Mouse (Mus musculus) MEL (cell line): ENCODE results near the gene P2ry6. TPM values are rescaled to one million over a fixed set of nuclear protein-coding genes. Genes with fewer than 3 reads are reported as not detected.

Experiments
- DNase-seq: peaks from one replicate; pipeline ENCODE4 v3.0.0; 2011; ENCODE audit warnings: low read depth, low spot score
- H3K27ac ChIP-seq: 2 replicates; pipeline ENCODE4 v1.5.1; 2012; ENCODE audit warnings: low read depth, mild to moderate bottlenecking, control low read depth, low read length, moderate library complexity; ENCODE audit not compliant: control insufficient read depth
- H3K27me3 ChIP-seq, 2 experiments: fragments of 150-350 bp in 1 of 2; sonication (generic) in 1 of 2; 2 replicates each; pipeline ENCODE4 v1.6.1; 2012; ENCODE audit warnings: low read length in 2 of 2, mild to moderate bottlenecking in 2 of 2, improper control_type of control experiment in 1 of 2, moderate library complexity in 1 of 2; ENCODE audit not compliant: insufficient read depth in 2 of 2, control insufficient read depth in 1 of 2
- H3K36me3 ChIP-seq, 2 experiments: 2 replicates each; pipeline ENCODE4 v1.6.1; 2012 to 2014; ENCODE audit warnings: low read length in 2 of 2, improper control_type of control experiment in 1 of 2, inconsistent platforms in 1 of 2, mild to moderate bottlenecking in 1 of 2; ENCODE audit not compliant: insufficient read depth in 2 of 2, control insufficient read depth in 1 of 2
- H3K4me1 ChIP-seq, 2 experiments: fragments of 150-350 bp in 1 of 2; sonication (generic) in 1 of 2; 2 replicates each; pipeline ENCODE4 v1.6.1; 2012; ENCODE audit warnings: low read length in 2 of 2, improper control_type of control experiment in 1 of 2, mild to moderate bottlenecking in 1 of 2; ENCODE audit not compliant: insufficient read depth in 2 of 2, control insufficient read depth in 1 of 2
- H3K4me3 ChIP-seq, 2 experiments: fragments of 150-350 bp in 1 of 2; sonication (generic) in 1 of 2; 2 replicates each; pipeline ENCODE4 v1.5.1; 2012; ENCODE audit warnings: low read depth in 2 of 2, low read length in 2 of 2, mild to moderate bottlenecking in 2 of 2, moderate library complexity in 2 of 2, control low read depth in 1 of 2, improper control_type of control experiment in 1 of 2; ENCODE audit not compliant: control insufficient read depth in 1 of 2, insufficient read depth in 1 of 2
- H3K79me2 ChIP-seq: 2 replicates; pipeline ENCODE4 v1.6.1; 2012; ENCODE audit warnings: mild to moderate bottlenecking, low read length, moderate library complexity; ENCODE audit not compliant: control insufficient read depth, poor library complexity, insufficient read depth
- H3K9ac ChIP-seq: 2 replicates; pipeline ENCODE4 v1.6.1; 2012; ENCODE audit warnings: low read depth, mild to moderate bottlenecking, control low read depth, low read length, moderate library complexity; ENCODE audit not compliant: control insufficient read depth, poor library complexity, severe bottlenecking
- H3K9me3 ChIP-seq: fragments of 150-350 bp; sonication (generic); replicated peaks from 2 replicates; pipeline ENCODE4 v1.6.1; 2012; ENCODE audit warnings: mild to moderate bottlenecking, low read length, improper control_type of control experiment, moderate library complexity; ENCODE audit not compliant: insufficient read depth
- CHD2 ChIP-seq: IDR thresholded peaks from 2 replicates; pipeline ENCODE4 v1.6.1; 2011; ENCODE audit warnings: low read length, improper control_type of control experiment
- ELF1 ChIP-seq: IDR thresholded peaks from 2 replicates; pipeline ENCODE4 v1.6.1; 2014; ENCODE audit warnings: low read depth, mild to moderate bottlenecking, inconsistent platforms, low read length, improper control_type of control experiment, moderate library complexity
- ETS1 ChIP-seq: IDR thresholded peaks from 2 replicates; pipeline ENCODE4 v1.6.1; 2012; ENCODE audit warnings: low read depth, mild to moderate bottlenecking, inconsistent platforms, low read length, improper control_type of control experiment, moderate library complexity
- HCFC1 ChIP-seq: IDR thresholded peaks from 2 replicates; pipeline ENCODE4 v1.6.1; 2012; ENCODE audit warnings: low read depth, mild to moderate bottlenecking, inconsistent platforms, low read length, improper control_type of control experiment, moderate library complexity
- JUND ChIP-seq: IDR thresholded peaks from 2 replicates; pipeline ENCODE4 v1.6.1; 2011; ENCODE audit warnings: low read depth, mild to moderate bottlenecking, improper control_type of control experiment, low read length
- MAX ChIP-seq: IDR thresholded peaks from 2 replicates; pipeline ENCODE4 v1.6.1; 2011; ENCODE audit warnings: low read length, improper control_type of control experiment
- MAZ ChIP-seq: IDR thresholded peaks from 2 replicates; pipeline ENCODE4 v1.6.1; 2012; ENCODE audit warnings: low read depth, mild to moderate bottlenecking, inconsistent platforms, low read length, improper control_type of control experiment
- MEF2A ChIP-seq: IDR thresholded peaks from 2 replicates; pipeline ENCODE4 v1.6.1; 2014; ENCODE audit warnings: low read depth, mild to moderate bottlenecking, inconsistent platforms, low read length, improper control_type of control experiment; ENCODE audit not compliant: poor library complexity, insufficient replicate concordance, severe bottlenecking; ENCODE audit errors: extremely low read depth
- MYC ChIP-seq: IDR thresholded peaks from 2 replicates; pipeline ENCODE4 v1.6.1; 2011; ENCODE audit warnings: low read depth, mild to moderate bottlenecking, low read length, improper control_type of control experiment, moderate library complexity
- NELFE ChIP-seq: IDR thresholded peaks from 2 replicates; pipeline ENCODE4 v1.6.1; 2011; ENCODE audit warnings: low read depth, low read length, improper control_type of control experiment
- NRF1 ChIP-seq: IDR thresholded peaks from 2 replicates; pipeline ENCODE4 v1.6.1; 2014; ENCODE audit warnings: low read depth, mild to moderate bottlenecking, inconsistent platforms, low read length, improper control_type of control experiment, moderate library complexity; ENCODE audit not compliant: poor library complexity, insufficient read depth, severe bottlenecking
- POLR2AphosphoS2 ChIP-seq: IDR thresholded peaks from 2 replicates; pipeline ENCODE4 v1.6.1; 2011; ENCODE audit warnings: low read length, improper control_type of control experiment
- POLR2AphosphoS5 ChIP-seq: IDR thresholded peaks from 2 replicates; pipeline ENCODE4 v1.6.1; 2012; ENCODE audit warnings: low read depth, borderline replicate concordance, mild to moderate bottlenecking, inconsistent platforms, low read length, moderate library complexity, mixed read lengths
- SIN3A ChIP-seq: IDR thresholded peaks from 2 replicates; pipeline ENCODE4 v1.6.1; 2012; ENCODE audit warnings: low read length, improper control_type of control experiment, inconsistent platforms
- SMC3 ChIP-seq: IDR thresholded peaks from 2 replicates; pipeline ENCODE4 v1.6.1; 2011; ENCODE audit warnings: low read depth, low read length, improper control_type of control experiment
- TAL1 ChIP-seq: IDR thresholded peaks from 2 replicates; pipeline ENCODE4 v1.6.1; 2012; ENCODE audit warnings: mild to moderate bottlenecking, inconsistent platforms, low read length, moderate library complexity, mixed read lengths
- TBP ChIP-seq: IDR thresholded peaks from 2 replicates; pipeline ENCODE4 v1.8.0; 2011; ENCODE audit warnings: low read depth, low read length, improper control_type of control experiment
- TCF12 ChIP-seq: IDR thresholded peaks from 2 replicates; pipeline ENCODE4 v1.6.1; 2014; ENCODE audit warnings: low read depth, mild to moderate bottlenecking, inconsistent platforms, low read length, improper control_type of control experiment, moderate library complexity
- USF2 ChIP-seq, 2 experiments: IDR thresholded peaks; 2 replicates each; pipeline ENCODE4 v1.6.1; 2011 to 2012; ENCODE audit warnings: improper control_type of control experiment in 2 of 2, low read length in 2 of 2, borderline replicate concordance in 1 of 2, inconsistent platforms in 1 of 2, low read depth in 1 of 2, mild to moderate bottlenecking in 1 of 2; ENCODE audit not compliant: insufficient read depth in 1 of 2
- ZC3H11A ChIP-seq: IDR thresholded peaks from 2 replicates; pipeline ENCODE4 v1.6.1; 2012; ENCODE audit warnings: low read depth, mild to moderate bottlenecking, inconsistent platforms, low read length, improper control_type of control experiment
- ZMIZ1 ChIP-seq: IDR thresholded peaks from 2 replicates; pipeline ENCODE4 v1.6.1; 2012; ENCODE audit warnings: low read depth, mild to moderate bottlenecking, inconsistent platforms, low read length, improper control_type of control experiment, moderate library complexity
- ZNF384 ChIP-seq: IDR thresholded peaks from 2 replicates; pipeline ENCODE4 v1.6.1; 2012; ENCODE audit warnings: low read depth, mild to moderate bottlenecking, inconsistent platforms, low read length, improper control_type of control experiment
- polyA plus RNA-seq, 2 experiments: library from polyadenylated mRNA; stranded (reverse) in 1 of 2; unstranded in 1 of 2; fragments of >175 nt in 1 of 2; fragments of >200 nt in 1 of 2; gene quantifications; 2 replicates each; pipeline versions ENCODE4 v1.2.1 to v1.2.4; 2012; ENCODE audit warnings: low replicate concordance in 2 of 2, low read depth in 1 of 2; ENCODE audit not compliant: insufficient read length in 2 of 2, insufficient read depth in 1 of 2, missing spikeins in 1 of 2
- total RNA-seq: library from RNA; depleted of rRNA; stranded (reverse); fragments of 300-350 nt; gene quantifications from 2 replicates; pipeline ENCODE4 v1.2.3, GENCODE M21; 2012

The P2ry6 gene
- total and polyA plus RNA-seq, 3 experiments = not detected

DNA sequence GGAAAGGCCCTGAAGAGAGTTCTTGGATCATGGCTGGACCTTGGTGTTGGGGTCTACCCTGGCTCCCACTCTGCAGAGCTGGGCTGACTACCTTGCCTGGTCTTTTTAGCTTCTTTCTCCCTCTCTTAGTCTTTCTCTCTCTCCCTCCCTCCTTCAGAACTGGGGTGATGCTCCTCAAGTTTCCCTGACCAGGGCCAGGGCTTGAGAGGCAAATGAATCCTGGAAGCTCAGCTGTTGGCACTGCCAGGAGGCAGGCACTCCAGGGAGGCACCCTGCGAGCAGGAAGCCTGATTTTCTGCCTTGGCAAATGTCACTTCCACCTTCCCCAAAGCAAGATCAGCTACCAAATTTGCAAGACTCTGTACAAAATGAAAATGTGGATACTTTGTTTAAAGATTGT is 40.5 kb upstream of the P2ry6 start:
- Histone ChIP-seq H3K79me2 (no peaks in the 10 kb centered on the region), H3K9ac (no peak overlapping the region), H3K27ac (no peak overlapping the region), H3K4me1 (no peaks in the 10 kb centered on the region), H3K4me3 (no peak overlapping the region), H3K27me3 (peaks cover 4 to 5% of the 10 kb centered on the region in 2 experiments; a peak in 3 of 4 replicates), H3K36me3 (no peaks in the 10 kb centered on the region), H3K9me3 (no peaks in the 10 kb centered on the region)
- no peak for DNase-seq
- no peak for TF ChIP-seq HCFC1
- no peak for TF ChIP-seq SIN3A
- no peak for TF ChIP-seq MEF2A
- TF ChIP-seq ELF1 = no peak
- TF ChIP-seq JUND = no peak
- TF ChIP-seq SMC3 = no peak
- no peak for TF ChIP-seq ETS1
- TF ChIP-seq POLR2AphosphoS5 = no peak
- TF ChIP-seq MAX = no peak
- no peak for TF ChIP-seq TCF12
- TF ChIP-seq ZMIZ1 = no peak
- no peak for TF ChIP-seq USF2 (IDR thresholded peaks at IDR 0.05; ENCODE audit: borderline replicate concordance in 1 of 2, insufficient read depth in 1 of 2, low read depth in 1 of 2, low read length in 2 of 2)

- Histone ChIP-seq H3K27ac (no peak overlapping the region), H3K4me1 (no peaks in the 10 kb centered on the region), H3K4me3 (no peak overlapping the region), H3K36me3 (no peaks in the 10 kb centered on the region), H3K79me2 (no peaks in the 10 kb centered on the region), H3K27me3 (peaks cover 4 to 5% of the 10 kb centered on the region in 2 experiments; a peak in 3 of 4 replicates), H3K9ac (no peak overlapping the region), H3K9me3 (no peaks in the 10 kb centered on the region)
- no peak for DNase-seq
- no peak for TF ChIP-seq ZNF384
Observed at GRCm38 (mm10) chr7:101014041-101014440, 39.6 kb upstream of the P2ry6 start.

DNA sequence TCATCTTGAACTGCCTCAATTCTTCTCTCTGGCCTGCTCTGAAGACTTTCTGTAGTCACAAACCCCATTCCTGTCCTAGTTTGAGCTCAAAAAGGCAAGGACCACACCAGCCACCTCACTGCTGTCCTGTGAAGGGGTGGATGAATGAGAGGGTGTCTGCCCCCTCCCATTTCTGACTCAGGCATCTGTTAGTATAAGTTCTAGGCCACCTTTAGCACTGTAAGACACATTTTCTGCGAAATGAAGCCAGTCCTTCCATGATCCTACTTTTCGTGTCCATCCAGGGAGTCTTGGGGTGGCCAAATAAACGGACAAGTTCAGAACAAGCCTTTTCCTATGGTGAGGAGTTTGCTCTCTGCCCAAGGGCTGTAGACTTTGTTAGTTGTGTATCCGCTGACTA is 38.1 kb upstream of the P2ry6 start, which contains the start of gene P2ry2:
P2ry2 (minus strand) TSS at position 326 of the 400 bp plus-strand sequence.
- H3K36me3 ChIP-seq = no peaks in the 10 kb centered on the region
- peak within 1 kb of the TSS in 1 of 2 experiments; percentile 3; a peak in 1 of 4 replicates for H3K4me3 ChIP-seq
- H3K4me1 ChIP-seq = no peaks in the 10 kb centered on the region
- H3K27me3 ChIP-seq = peaks cover 2 to 5% of the 10 kb centered on the region in 2 experiments; a peak in 3 of 4 replicates
- no peak within 1 kb of the TSS for H3K27ac ChIP-seq
- no peaks in the 10 kb centered on the region for H3K9me3 ChIP-seq
- DNase-seq = no peak
- no peak for TF ChIP-seq MAZ
- no peak for TF ChIP-seq NRF1
- no peak for TF ChIP-seq HCFC1
- no peak for TF ChIP-seq MYC
- no peak for TF ChIP-seq TBP
- TF ChIP-seq CHD2 = no peak
- no peak for TF ChIP-seq ZC3H11A
- no peak for TF ChIP-seq TAL1
- TF ChIP-seq USF2 (IDR thresholded peaks at IDR 0.05; ENCODE audit: borderline replicate concordance in 1 of 2, insufficient read depth in 1 of 2, low read depth in 1 of 2, low read length in 2 of 2) = no peak
- no peak for TF ChIP-seq POLR2AphosphoS2
- TF ChIP-seq ZNF384 = no peak
- TF ChIP-seq ETS1 = no peak
- no peak for TF ChIP-seq MAX
- TF ChIP-seq TCF12 = no peak
- TF ChIP-seq NELFE = no peak
- no peak within 1 kb of the TSS for H3K9ac ChIP-seq
- no peaks in the 10 kb centered on the region for H3K79me2 ChIP-seq
